Mouse (Mus musculus): ENCODE data around the gene Szrd1. TPM values are rescaled to one million over a fixed set of nuclear protein-coding genes. Genes with fewer than 3 reads are reported as not detected.
A peak's percentile ranks its signal among the peaks of the same experiment; 100 is the strongest.

Szrd1 gene
- polyA plus RNA-seq, 1 experiment = 136 TPM

GRCm38 (mm10) chr4:141136126-141136525 is 3.4 kb downstream of the Szrd1 start:
- TF ChIP-seq GATA1 (IDR thresholded peaks at IDR 0.05; ENCODE audit: borderline replicate concordance, low read length) (no peak), FLI1 (IDR thresholded peaks at IDR 0.05; ENCODE audit: low read length) (no peak)
- no peaks in the 10 kb centered on the region for H3K27me3 ChIP-seq (replicated peaks)
- H3K4me3 ChIP-seq (replicated peaks) = no peak overlapping the region
- H3K36me3 ChIP-seq (replicated peaks; ENCODE audit: low read length) = peaks cover 46% of the 10 kb centered on the region
- no peaks in the 10 kb centered on the region for H3K9me3 ChIP-seq
- peaks cover 68% of the 10 kb centered on the region for H3K4me1 ChIP-seq

GRCm38 (mm10) chr4:141134751-141135530 is 4.6 kb downstream of the Szrd1 start:
- H3K27me3 ChIP-seq (replicated peaks) = no peaks in the 10 kb centered on the region
- no peak for TF ChIP-seq GATA1 (IDR thresholded peaks at IDR 0.05; ENCODE audit: borderline replicate concordance, low read length)
- no peak for TF ChIP-seq FLI1 (IDR thresholded peaks at IDR 0.05; ENCODE audit: low read length)
- peak overlapping the region; percentile 57 for H3K4me3 ChIP-seq (replicated peaks)
- peaks cover 75% of the 10 kb centered on the region for H3K4me1 ChIP-seq
- no peaks in the 10 kb centered on the region for H3K9me3 ChIP-seq
- peaks cover 51% of the 10 kb centered on the region for H3K36me3 ChIP-seq (replicated peaks; ENCODE audit: low read length)

- Histone ChIP-seq H3K4me1 (peaks cover 84% of the 10 kb centered on the region), H3K9me3 (no peaks in the 10 kb centered on the region), H3K27me3 (replicated peaks) (no peaks in the 10 kb centered on the region), H3K4me3 (replicated peaks) (no peak overlapping the region), H3K36me3 (replicated peaks; ENCODE audit: low read length) (peaks cover 58% of the 10 kb centered on the region)
- TF ChIP-seq FLI1 (IDR thresholded peaks at IDR 0.05; ENCODE audit: low read length) (no peak), GATA1 (IDR thresholded peaks at IDR 0.05; ENCODE audit: borderline replicate concordance, low read length) (no peak)
These were observed 5.5 kb downstream of the Szrd1 start for GRCm38 (mm10) chr4:141134031-141134441.

GRCm38 (mm10) chr4:141133227-141133626 is 6.3 kb downstream of the Szrd1 start:
- peak overlapping the region; percentile 47 for H3K4me3 ChIP-seq (replicated peaks)
- H3K9me3 ChIP-seq = no peaks in the 10 kb centered on the region
- H3K27me3 ChIP-seq (replicated peaks) = no peaks in the 10 kb centered on the region
- peaks cover 58% of the 10 kb centered on the region for H3K36me3 ChIP-seq (replicated peaks; ENCODE audit: low read length)
- H3K4me1 ChIP-seq = peaks cover 80% of the 10 kb centered on the region
- TF ChIP-seq GATA1 (IDR thresholded peaks at IDR 0.05; ENCODE audit: borderline replicate concordance, low read length) = no peak

GRCm38 (mm10) chr4:141132191-141132590 is 7.4 kb downstream of the Szrd1 start:
- peaks cover 73% of the 10 kb centered on the region for H3K4me1 ChIP-seq
- no peaks in the 10 kb centered on the region for H3K9me3 ChIP-seq
- no peak overlapping the region for H3K4me3 ChIP-seq (replicated peaks)
- H3K27me3 ChIP-seq (replicated peaks) = no peaks in the 10 kb centered on the region
- no peak for TF ChIP-seq FLI1 (IDR thresholded peaks at IDR 0.05; ENCODE audit: low read length)
- TF ChIP-seq GATA1 (IDR thresholded peaks at IDR 0.05; ENCODE audit: borderline replicate concordance, low read length) = no peak
- peaks cover 59% of the 10 kb centered on the region for H3K36me3 ChIP-seq (replicated peaks; ENCODE audit: low read length)

- peaks cover 72% of the 10 kb centered on the region for H3K4me1 ChIP-seq
- H3K36me3 ChIP-seq (replicated peaks; ENCODE audit: low read length) = peaks cover 59% of the 10 kb centered on the region
These were observed 8.0 kb downstream of the Szrd1 start for GRCm38 (mm10) chr4:141131531-141132061.

GRCm38 (mm10) chr4:141130704-141131342 is 8.8 kb downstream of the Szrd1 start:
- H3K4me3 ChIP-seq (replicated peaks) = no peak overlapping the region
- H3K9me3 ChIP-seq = no peaks in the 10 kb centered on the region
- H3K36me3 ChIP-seq (replicated peaks; ENCODE audit: low read length) = peaks cover 58% of the 10 kb centered on the region
- H3K27me3 ChIP-seq (replicated peaks) = no peaks in the 10 kb centered on the region
- peaks cover 72% of the 10 kb centered on the region for H3K4me1 ChIP-seq
- no peak for TF ChIP-seq GATA1 (IDR thresholded peaks at IDR 0.05; ENCODE audit: borderline replicate concordance, low read length)

More at GRCm38 (mm10) chr4:141131531-141132061, 8.0 kb downstream of the Szrd1 start:
- Histone ChIP-seq H3K4me3 (replicated peaks) (no peak overlapping the region), H3K27me3 (replicated peaks) (no peaks in the 10 kb centered on the region), H3K9me3 (no peaks in the 10 kb centered on the region)
- TF ChIP-seq GATA1 (IDR thresholded peaks at IDR 0.05; ENCODE audit: borderline replicate concordance, low read length) = no peak
- no peak for TF ChIP-seq FLI1 (IDR thresholded peaks at IDR 0.05; ENCODE audit: low read length)

GRCm38 (mm10) chr4:141129190-141129710 is 10.3 kb downstream of the Szrd1 start:
- Histone ChIP-seq H3K9me3 (no peaks in the 10 kb centered on the region), H3K27me3 (replicated peaks) (no peaks in the 10 kb centered on the region), H3K36me3 (replicated peaks; ENCODE audit: low read length) (peaks cover 52% of the 10 kb centered on the region), H3K4me3 (replicated peaks) (no peak overlapping the region), H3K4me1 (peaks cover 73% of the 10 kb centered on the region)
- TF ChIP-seq GATA1 (IDR thresholded peaks at IDR 0.05; ENCODE audit: borderline replicate concordance, low read length) (no peak), FLI1 (IDR thresholded peaks at IDR 0.05; ENCODE audit: low read length) (no peak)

- H3K36me3 ChIP-seq (replicated peaks; ENCODE audit: low read length) = peaks cover 67% of the 10 kb centered on the region
- H3K4me1 ChIP-seq = peaks cover 86% of the 10 kb centered on the region
- TF ChIP-seq GATA1 (IDR thresholded peaks at IDR 0.05; ENCODE audit: borderline replicate concordance, low read length) (no peak), FLI1 (IDR thresholded peaks at IDR 0.05; ENCODE audit: low read length) (no peak)
- H3K9me3 ChIP-seq = no peaks in the 10 kb centered on the region
- H3K27me3 ChIP-seq (replicated peaks) = no peaks in the 10 kb centered on the region
- H3K4me3 ChIP-seq (replicated peaks) = peak overlapping the region; percentile 1
These were observed 16.5 kb downstream of the Szrd1 start for GRCm38 (mm10) chr4:141123065-141123464.

GRCm38 (mm10) chr4:141122663-141123062 is 16.9 kb downstream of the Szrd1 start:
- H3K4me3 ChIP-seq (replicated peaks) = peak overlapping the region; percentile 1
- no peaks in the 10 kb centered on the region for H3K27me3 ChIP-seq (replicated peaks)
- peaks cover 71% of the 10 kb centered on the region for H3K36me3 ChIP-seq (replicated peaks; ENCODE audit: low read length)
- TF ChIP-seq GATA1 (IDR thresholded peaks at IDR 0.05; ENCODE audit: borderline replicate concordance, low read length) (no peak), FLI1 (IDR thresholded peaks at IDR 0.05; ENCODE audit: low read length) (no peak)
- H3K9me3 ChIP-seq = no peaks in the 10 kb centered on the region
- peaks cover 86% of the 10 kb centered on the region for H3K4me1 ChIP-seq
